Mouse (Mus musculus) G1E-ER4 (cell line): ENCODE measurements around the gene Crisp1. TPM values are rescaled to one million over a fixed set of nuclear protein-coding genes. Genes with fewer than 3 reads are reported as not detected.

Experiments used
- GATA1 ChIP-seq: IDR thresholded peaks from one replicate; pipeline ENCODE4 v1.8.0; 2012; ENCODE audit warnings: low read length, inconsistent platforms
- polyA plus RNA-seq: library from polyadenylated mRNA; stranded (reverse); fragments of >175 nt; gene quantifications from 2 replicates; pipeline ENCODE4 v1.2.3, GENCODE M21; 2012

Crisp1 gene
- polyA plus RNA-seq = not detected in 2 replicates

GRCm38 (mm10) chr17:40319062-40319461 is at the start of gene Crisp1:
Gene Crisp1, minus strand, starts transcription at chr17:40319207.
- TF ChIP-seq GATA1 = no peak

GRCm38 (mm10) chr17:40342497-40343009 is 23.5 kb upstream of the Crisp1 start:
- TF ChIP-seq GATA1 = no peak

DNA sequence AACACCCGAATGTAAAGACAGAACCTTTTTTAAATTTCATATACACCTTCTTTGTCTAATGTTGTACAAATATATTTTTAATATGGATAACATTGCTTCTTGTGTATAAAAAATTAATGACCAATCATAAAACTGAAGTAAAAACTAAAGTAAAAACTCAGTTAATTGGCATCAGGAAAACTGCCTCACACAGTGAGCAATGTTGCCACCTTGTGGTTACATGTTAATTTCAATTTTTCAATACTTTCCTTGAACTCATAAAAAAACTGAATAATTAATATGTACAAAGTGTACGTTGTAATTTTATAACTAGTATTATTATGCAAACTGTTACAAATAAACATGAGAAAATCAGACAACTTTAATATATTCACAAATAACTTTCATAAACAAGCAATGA is 33.6 kb downstream of the Crisp1 start:
- no peak for TF ChIP-seq GATA1

DNA sequence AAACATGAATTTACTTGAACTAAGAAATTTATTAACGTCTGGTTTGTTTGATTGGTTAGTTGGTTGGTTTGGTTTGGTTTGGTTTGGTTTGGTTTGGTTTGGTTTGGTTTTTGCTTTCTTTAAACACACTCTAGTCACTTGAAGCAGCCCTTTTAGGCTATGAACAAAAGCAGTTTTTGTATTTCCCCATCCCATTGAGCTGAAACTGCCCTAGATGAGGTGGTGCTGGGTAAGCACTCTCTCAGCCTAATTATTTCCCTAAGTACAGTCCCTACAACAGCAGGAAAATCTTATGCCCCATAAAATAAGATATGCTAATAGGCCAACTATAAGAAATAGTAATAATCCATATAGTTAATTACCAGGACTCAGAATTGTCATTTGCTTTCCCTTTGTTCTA is 43.5 kb downstream of the Crisp1 start:
- TF ChIP-seq GATA1 = no peak

DNA sequence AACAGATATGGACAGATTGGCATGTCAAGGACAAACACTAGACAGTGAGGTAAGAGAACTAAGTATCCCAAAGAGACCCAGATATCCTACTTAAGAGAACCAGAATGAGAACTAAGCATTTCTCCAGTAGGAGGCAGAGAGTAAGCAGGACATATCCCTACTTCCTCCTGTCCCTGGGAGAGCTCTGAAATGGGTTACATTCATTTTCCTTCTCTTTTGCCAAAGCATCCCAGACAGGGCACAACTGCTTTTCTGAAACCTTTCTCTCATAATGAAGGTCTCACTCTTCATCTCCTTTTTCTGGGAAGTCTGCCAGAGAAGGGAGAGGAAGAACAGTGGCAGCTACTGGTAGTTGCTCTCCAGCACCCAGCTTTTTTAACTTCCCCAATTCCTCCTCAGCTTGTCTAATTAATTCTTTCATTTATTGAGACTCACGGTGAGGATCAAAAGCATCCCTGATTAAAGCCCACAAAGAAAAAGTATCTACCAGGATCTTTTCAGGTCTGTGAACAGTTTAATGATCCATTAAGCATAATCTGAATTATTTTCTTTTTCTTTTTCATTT is 44.0 kb downstream of the Crisp1 start:
- TF ChIP-seq GATA1 = no peak

DNA sequence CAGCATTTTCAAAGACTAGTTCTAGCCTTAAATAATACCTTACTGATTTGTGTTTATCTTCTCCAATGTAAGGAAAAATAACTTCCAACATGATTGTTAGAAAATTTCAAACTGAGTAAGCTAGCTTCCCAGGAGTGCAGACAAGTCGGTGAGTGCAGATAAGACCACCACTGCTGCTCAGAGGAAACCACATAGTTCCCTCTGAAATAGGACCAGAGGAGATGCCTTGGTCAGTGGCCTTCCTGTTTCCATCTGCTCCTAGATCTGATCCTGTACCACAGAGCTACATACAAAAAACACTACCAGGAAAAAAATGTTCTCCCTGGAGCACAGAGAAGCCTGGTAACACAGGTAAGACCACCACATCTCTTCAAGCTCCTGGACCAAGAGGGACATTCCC is 66.5 kb downstream of the Crisp1 start:
- no peak for TF ChIP-seq GATA1

Other genes starting within 250 kb of the Crisp1 start
- gene AC192777.2, start 223.8 kb downstream of the Crisp1 start, polyA plus RNA-seq = not detected in 2 replicates
- gene Pgk2, start 110.6 kb downstream of the Crisp1 start, polyA plus RNA-seq = not detected in 2 replicates
- gene Crisp3, start 76.9 kb downstream of the Crisp1 start, polyA plus RNA-seq = not detected in 2 replicates
- not detected in 2 replicates for gene Esp8, start 200.8 kb upstream of the Crisp1 start, polyA plus RNA-seq
- not detected in 2 replicates for gene Esp6, start 242.3 kb upstream of the Crisp1 start, polyA plus RNA-seq